Mouse (Mus musculus) naive thymus-derived CD4-positive, alpha-beta T cell, adult 5 months (primary cell): ENCODE measurements around the gene 2810021J22Rik. TPM values are rescaled to one million over a fixed set of nuclear protein-coding genes. Genes with fewer than 3 reads are reported as not detected.

ENCODE experiments used
- polyA plus RNA-seq: library from polyadenylated mRNA; unstranded; fragments of 100-300 nt; shearing (Covaris generic); gene quantifications from one replicate; pipeline ENCODE4 v1.2.1, GENCODE M21; 2017

2810021J22Rik gene
- 4.9 TPM for polyA plus RNA-seq

DNA sequence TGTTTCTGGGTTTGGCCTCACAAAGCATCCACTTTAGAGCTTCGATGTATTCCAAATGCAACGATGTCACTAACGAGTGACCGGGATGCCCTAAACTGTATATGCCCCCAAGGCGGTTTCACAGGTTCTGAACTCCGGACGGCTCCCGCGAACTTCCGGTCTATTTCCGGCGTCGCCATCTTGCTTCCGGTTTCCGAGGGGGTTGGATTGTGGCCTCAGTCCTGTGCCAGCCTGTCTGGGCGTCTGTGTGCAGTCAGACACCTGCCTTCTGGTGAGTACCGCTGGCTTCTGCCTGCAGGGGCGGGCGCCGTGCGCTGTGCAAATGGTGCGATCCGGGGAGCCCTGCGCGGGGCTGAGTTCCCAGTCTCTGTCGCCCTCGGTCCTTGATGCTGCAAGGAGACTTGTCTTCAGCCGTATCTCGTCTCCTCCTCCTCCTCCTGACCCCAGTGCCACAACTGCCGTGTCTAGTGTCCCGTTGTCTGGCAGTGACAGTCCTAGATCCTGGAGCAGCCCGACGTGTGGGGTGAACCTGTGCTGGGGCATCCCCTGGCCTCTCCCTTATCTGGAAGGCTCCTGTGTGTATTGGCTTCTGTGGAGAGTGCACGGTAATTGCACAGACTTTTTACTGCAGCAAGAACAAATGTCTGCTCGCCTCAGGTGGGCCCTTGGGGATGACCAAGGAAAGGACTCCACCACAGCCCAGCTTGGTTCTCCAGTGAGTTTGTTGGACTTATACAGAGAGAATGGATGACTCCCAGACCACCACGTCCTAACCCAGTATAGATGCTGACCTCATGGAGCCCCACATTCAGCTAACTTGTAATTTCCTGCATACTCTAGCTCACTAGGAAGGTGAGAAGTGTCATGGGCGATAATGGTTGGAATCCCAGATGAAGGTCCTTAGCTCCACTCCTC lies at the start of gene 2810021J22Rik:
2810021J22Rik (plus strand) TSS at position 178 of the 915 bp plus-strand sequence.

DNA sequence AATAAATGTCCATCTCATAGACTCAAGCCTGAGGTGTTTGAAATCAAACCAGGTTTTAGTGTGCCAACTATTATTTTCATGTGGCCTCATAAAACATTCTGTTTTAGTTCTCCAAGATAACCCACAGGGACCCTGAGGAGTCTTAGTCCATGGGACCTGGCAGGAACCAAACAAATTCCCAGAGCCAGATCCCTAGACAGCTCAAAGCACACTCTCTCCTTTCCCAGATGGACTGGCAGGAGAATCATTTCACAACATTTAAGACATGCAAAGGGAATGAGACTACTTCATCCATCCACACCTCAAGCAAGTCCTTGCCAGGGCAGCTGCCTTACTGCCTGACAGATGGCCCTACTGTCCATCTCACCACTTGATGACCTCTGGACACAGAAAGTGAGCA lies 38.1 kb upstream of the 2810021J22Rik start, which contains the start of gene Olfr312:
Olfr312 (plus strand) TSS at position 301 of the 400 bp plus-strand sequence.

DNA sequence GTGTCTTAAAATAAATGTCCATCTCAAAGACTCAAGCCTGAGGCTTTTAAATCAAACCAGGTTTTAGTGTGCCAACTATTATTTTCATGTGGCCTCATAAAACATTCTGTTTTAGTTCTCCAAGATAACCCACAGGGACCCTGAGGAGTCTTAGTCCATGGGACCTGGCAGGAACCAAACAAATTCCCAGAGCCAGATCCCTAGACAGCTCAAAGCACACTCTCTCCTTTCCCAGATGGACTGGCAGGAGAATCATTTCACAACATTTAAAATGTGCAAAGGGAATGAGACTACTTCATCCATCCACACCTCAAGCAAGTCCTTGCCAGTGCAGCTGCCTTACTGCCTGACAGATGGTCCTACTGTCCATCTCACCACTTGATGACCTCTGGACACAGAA lies 28.1 kb upstream of the 2810021J22Rik start, which contains the start of gene Olfr311:
Olfr311 (plus strand) TSS at position 301 of the 400 bp plus-strand sequence.

DNA sequence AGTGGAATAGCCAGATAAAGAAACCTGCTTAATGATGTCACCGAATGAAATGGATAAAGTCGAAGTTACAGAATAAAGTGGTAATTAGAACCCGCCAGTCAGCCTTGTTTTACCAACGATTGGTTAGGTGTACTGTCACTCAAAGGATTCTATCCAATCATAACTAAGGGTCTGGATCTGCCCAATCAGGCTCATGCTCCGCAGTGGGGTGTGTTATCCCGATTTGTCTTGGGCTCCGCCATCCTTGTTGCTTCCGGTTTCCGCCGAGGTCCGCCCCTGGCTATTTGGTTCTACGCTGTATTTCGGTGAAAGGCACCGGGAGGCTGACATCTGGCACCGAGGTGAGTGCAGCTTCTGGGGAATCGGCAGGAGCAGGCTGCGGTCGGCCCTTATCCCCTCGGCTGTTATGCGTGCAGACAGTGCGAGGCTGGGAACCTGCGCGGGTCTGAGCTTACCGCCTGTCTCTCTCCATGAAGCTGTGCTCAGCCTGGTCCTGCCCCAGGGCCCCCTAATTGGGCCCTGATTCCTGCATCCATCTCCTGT lies 20.0 kb upstream of the 2810021J22Rik start, which contains the start of gene Gm12258:
Gm12258 (plus strand) TSS at position 240 of the 543 bp plus-strand sequence.

DNA sequence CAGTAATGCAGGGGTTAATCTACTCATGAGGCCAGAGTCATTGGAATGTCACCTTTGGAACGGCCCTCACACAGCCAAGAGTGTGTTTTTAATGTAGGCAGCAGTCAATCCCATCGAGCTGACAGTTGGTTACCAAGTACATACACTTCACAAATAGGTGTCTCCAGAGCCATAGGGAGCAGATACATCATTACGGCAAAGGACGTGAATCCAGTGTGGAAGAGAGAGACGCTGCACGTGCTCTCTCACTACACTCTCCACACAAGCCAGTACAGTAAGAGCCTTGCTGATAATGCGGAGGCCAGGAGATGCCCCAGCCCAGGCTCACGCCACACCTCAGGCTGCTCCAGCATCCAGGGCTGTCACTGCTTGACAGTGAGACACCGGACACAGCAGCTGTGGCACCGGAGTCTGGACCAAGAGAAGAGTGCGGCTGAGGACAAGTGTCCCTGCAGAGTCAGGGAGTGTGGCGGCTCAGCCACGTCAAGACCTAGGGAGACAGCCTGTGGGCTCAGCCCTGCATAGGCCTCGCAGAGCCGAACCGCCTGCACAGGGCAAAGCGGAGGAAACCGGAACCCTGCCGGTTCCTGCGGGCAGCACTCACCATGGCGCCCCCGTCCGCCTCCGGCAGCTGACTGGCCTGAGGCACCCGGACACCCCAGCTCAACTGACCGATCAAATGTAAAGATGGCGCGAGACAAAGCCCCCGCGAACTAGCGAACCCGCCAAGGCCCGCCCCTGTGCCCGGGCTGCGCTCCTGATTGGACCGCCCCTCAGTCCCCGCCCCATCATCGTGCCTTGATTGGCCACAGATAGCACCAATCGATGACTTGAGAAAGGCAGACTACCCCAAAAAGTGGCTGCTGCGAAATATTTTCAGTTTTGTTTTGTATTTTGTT lies 36.7 kb downstream of the 2810021J22Rik start, which contains the start of gene Zfp39:
Zfp39 (minus strand) TSS at position 715 of the 899 bp plus-strand sequence.

DNA sequence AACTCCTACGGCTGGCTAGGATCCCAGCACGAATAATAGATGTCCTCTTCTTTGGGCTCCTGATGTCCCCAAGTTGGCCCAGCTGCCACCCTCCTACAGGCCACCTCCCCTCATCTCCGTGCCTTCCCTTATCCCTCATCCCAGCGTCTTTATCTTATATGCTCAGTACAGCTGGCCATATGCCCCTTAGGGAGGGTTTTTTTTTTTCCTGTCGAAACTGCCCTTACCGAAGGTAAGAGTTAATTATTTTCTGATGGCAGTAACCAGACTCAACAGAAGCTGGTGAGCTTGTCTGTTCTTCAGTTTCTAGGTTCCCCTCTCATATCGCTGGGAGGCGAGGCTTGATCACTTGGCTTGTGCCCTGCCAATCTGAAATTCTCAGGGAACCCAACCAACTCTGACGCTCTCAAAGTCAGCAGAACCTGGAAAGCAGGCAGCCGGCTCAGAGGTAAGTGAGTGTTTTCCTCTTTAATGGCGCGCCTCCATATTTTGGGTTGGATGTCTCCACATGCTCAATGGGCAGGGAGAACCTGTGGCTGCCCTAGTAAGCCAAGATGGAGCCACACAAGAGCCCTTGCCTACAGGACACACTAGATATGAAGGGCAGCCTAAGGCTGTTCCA lies 50.8 kb downstream of the 2810021J22Rik start, which contains the start of gene Btnl10:
Btnl10 (plus strand) TSS at position 164 of the 622 bp plus-strand sequence.

Other genes starting within 250 kb of the 2810021J22Rik start
- gene Olfr323, start 236.7 kb upstream of the 2810021J22Rik start, polyA plus RNA-seq, result not detected
- gene Trim58, start 226.8 kb upstream of the 2810021J22Rik start, polyA plus RNA-seq, result not detected
- gene Olfr322, start 208.4 kb upstream of the 2810021J22Rik start, polyA plus RNA-seq, result not detected
- not detected for gene Olfr320, start 186.1 kb upstream of the 2810021J22Rik start, polyA plus RNA-seq
- not detected for gene Olfr319, start 168.1 kb upstream of the 2810021J22Rik start, polyA plus RNA-seq
- not detected for gene Olfr318, start 143.2 kb upstream of the 2810021J22Rik start, polyA plus RNA-seq
- gene Olfr317, start 128.0 kb upstream of the 2810021J22Rik start, polyA plus RNA-seq, result not detected
- not detected for gene Olfr316, start 114.5 kb upstream of the 2810021J22Rik start, polyA plus RNA-seq
- gene Olfr315, start 94.0 kb upstream of the 2810021J22Rik start, polyA plus RNA-seq, result not detected
- not detected for gene Olfr314, start 84.3 kb upstream of the 2810021J22Rik start, polyA plus RNA-seq
- gene Fam183b, start 65.3 kb upstream of the 2810021J22Rik start, polyA plus RNA-seq, result not detected
- gene Olfr313, start 52.2 kb upstream of the 2810021J22Rik start, polyA plus RNA-seq, result not detected
- 0.20 TPM for gene Olfr312, start 38.0 kb upstream of the 2810021J22Rik start, polyA plus RNA-seq
- not detected for gene Olfr311, start 28.0 kb upstream of the 2810021J22Rik start, polyA plus RNA-seq
- gene Gm12258, start 20.1 kb upstream of the 2810021J22Rik start, polyA plus RNA-seq, result 5.2 TPM
- 6.8 TPM for gene Zfp39, start 37.0 kb downstream of the 2810021J22Rik start, polyA plus RNA-seq
- 0.20 TPM for gene Btnl10, start 50.7 kb downstream of the 2810021J22Rik start, polyA plus RNA-seq
- 225 TPM for gene Rnf187, start 71.7 kb downstream of the 2810021J22Rik start, polyA plus RNA-seq
- gene Hist3h2ba, start 81.7 kb downstream of the 2810021J22Rik start, polyA plus RNA-seq, result 16.1 TPM
- gene Hist3h2a, start 87.5 kb downstream of the 2810021J22Rik start, polyA plus RNA-seq, result 34.0 TPM
- gene Trim17, start 87.5 kb downstream of the 2810021J22Rik start, polyA plus RNA-seq, result 0.36 TPM
- 51.5 TPM for gene Trim11, start 110.9 kb downstream of the 2810021J22Rik start, polyA plus RNA-seq